Mouse (Mus musculus) leukemia stem cell, adult 10-12 weeks (primary cell): Measurements from ENCODE around the gene Cep78. TPM values are rescaled to one million over a fixed set of nuclear protein-coding genes. Genes with fewer than 3 reads are reported as not detected.

ENCODE experiments used
- polyA plus RNA-seq: library from polyadenylated mRNA; stranded (reverse); fragments of >175 nt; gene quantifications from 2 replicates; pipeline ENCODE4 v1.2.3, GENCODE M21; 2012; ENCODE audit warnings: low replicate concordance

Cep78 gene
- 6.8 and 8.7 TPM in 2 replicates for polyA plus RNA-seq

GRCm38 (mm10) chr19:15984449-15985171 lies at the start of gene Cep78:
Gene Cep78, minus strand, starts transcription at chr19:15984989.

GRCm38 (mm10) chr19:15947237-15947636 lies 37.6 kb downstream of the Cep78 start, which contains the start of gene Psat1:
Gene Psat1, minus strand, starts transcription at chr19:15947337.

Other genes starting within 250 kb of the Cep78 start
- gene Psat1, start 37.7 kb downstream of the Cep78 start, polyA plus RNA-seq = 11.9 and 13.9 TPM in 2 replicates
- 2.8 and 4.7 TPM in 2 replicates for gene Gnaq, start 147.8 kb upstream of the Cep78 start, polyA plus RNA-seq